Mouse (Mus musculus) kidney, embryonic 14.5 days (tissue): ENCODE results near the gene Tstd1. TPM values are rescaled to one million over a fixed set of nuclear protein-coding genes. Genes with fewer than 3 reads are reported as not detected.

Experiments used
- ATAC-seq: fragments of 200-750 bp; cut with Nextera tagmentation; 2 replicates; pipeline ENCODE4 v1.8.0; 2017; ENCODE audit warnings: moderate number of reproducible peaks, mild to moderate bottlenecking, moderate TSS enrichment, moderate library complexity; ENCODE audit not compliant: low FRiP score, low TSS enrichment
- H3K27ac ChIP-seq: fragments of 300-500 bp; sonication (generic); 2 replicates; pipeline ENCODE4 v1.5.1; 2014; ENCODE audit warnings: low read depth, mild to moderate bottlenecking, low read length, moderate library complexity, mixed read lengths
- H3K27me3 ChIP-seq: fragments of 300-500 bp; sonication (generic); 2 replicates; pipeline ENCODE4 v1.6.1; 2014; ENCODE audit warnings: mild to moderate bottlenecking, low read length; ENCODE audit not compliant: control insufficient read depth, insufficient read depth
- H3K36me3 ChIP-seq: fragments of 300-500 bp; sonication (generic); 2 replicates; pipeline ENCODE4 v1.6.1; 2014; ENCODE audit warnings: low read length, mixed read lengths; ENCODE audit not compliant: control insufficient read depth, insufficient read depth
- H3K4me1 ChIP-seq: fragments of 300-500 bp; sonication (generic); 2 replicates; pipeline ENCODE4 v1.6.1; 2014; ENCODE audit warnings: low read length, mixed read lengths; ENCODE audit not compliant: control insufficient read depth, insufficient read depth
- H3K4me2 ChIP-seq: fragments of 300-500 bp; sonication (generic); replicated peaks from 2 replicates; pipeline ENCODE4 v1.6.1; 2014; ENCODE audit warnings: low read depth, mild to moderate bottlenecking, low read length
- H3K4me3 ChIP-seq: fragments of 300-500 bp; sonication (generic); 2 replicates; pipeline ENCODE4 v1.5.1; 2014; ENCODE audit warnings: mild to moderate bottlenecking, low read length
- H3K9ac ChIP-seq: fragments of 300-500 bp; sonication (generic); 2 replicates; pipeline ENCODE4 v1.6.1; 2014; ENCODE audit warnings: low read depth, mild to moderate bottlenecking, low read length, moderate library complexity
- H3K9me3 ChIP-seq: fragments of 300-500 bp; sonication (generic); 2 replicates; pipeline ENCODE4 v1.6.1; 2016; ENCODE audit warnings: low read length; ENCODE audit not compliant: control insufficient read depth
- WGBS: fragments of 180-500 bp; shearing (Covaris S2); extraction: QIAGEN DNeasy Blood & Tissue Kit; methylation state at CpG from one replicate; pipeline ENCODE4 v1.1.7; 2014; 5-methylcytosine and 5-hydroxymethylcytosine counted together
- polyA plus RNA-seq: library from polyadenylated mRNA; unstranded; fragments of >200 nt; fragmentation: Nextera tagmentation; extraction: Ambion mirVana; gene quantifications from 2 replicates; pipeline ENCODE4 v1.2.1, GENCODE M21; 2014

The Tstd1 gene
- polyA plus RNA-seq, 1 experiment from 2014 or later, result 2.2 TPM

- Histone ChIP-seq H3K4me2 (peak within 1 kb of the TSS; percentile 51), H3K27me3 (no peaks in the 10 kb centered on the region), H3K4me1 (peaks cover 12% of the 10 kb centered on the region), H3K4me3 (peak within 1 kb of the TSS; percentile 95), H3K27ac (peak within 1 kb of the TSS; percentile 65), H3K36me3 (peaks cover 11% of the 10 kb centered on the region), H3K9me3 (no peaks in the 10 kb centered on the region), H3K9ac (peak within 1 kb of the TSS; percentile 97)
- ATAC-seq, result peak; percentile 96
- under 1% methylated on average over 36 of the region's 36 CpGs for WGBS
Measured at GRCm38 (mm10) chr1:171410947-171411484, 7.7 kb upstream of the Tstd1 start, which contains the start of gene Usf1. Gene Usf1, plus strand, starts transcription at chr1:171411313.

DNA sequence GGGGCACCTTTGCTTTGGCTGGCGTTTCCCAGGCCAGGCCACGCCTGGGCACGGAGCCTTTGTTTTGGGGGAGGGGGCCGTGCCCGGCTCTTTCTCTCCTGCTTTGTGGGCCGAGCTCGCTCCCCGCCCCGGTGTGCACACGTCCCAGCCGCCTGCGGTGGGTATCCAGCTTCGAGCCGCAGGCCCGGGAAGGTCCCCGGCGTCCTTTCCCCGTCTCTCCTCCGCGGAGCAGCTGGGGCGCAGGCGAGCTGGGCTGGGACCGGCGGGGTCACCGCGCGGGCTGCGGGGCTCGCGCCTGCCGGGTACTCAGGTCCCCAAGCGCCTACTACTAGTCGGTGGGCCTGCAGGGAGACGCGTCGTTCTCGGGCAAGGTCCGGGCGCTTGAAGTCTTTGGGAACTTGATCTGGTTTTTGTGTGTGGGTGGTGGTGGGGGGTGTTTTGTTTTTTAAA is 7.2 kb upstream of the Tstd1 start:
- WGBS, result 0% methylated on average over 33 of the region's 39 CpGs

GRCm38 (mm10) chr1:171412001-171412441 is 6.7 kb upstream of the Tstd1 start:
- peak overlapping the region; percentile 51 for H3K4me2 ChIP-seq
- peaks cover 21% of the 10 kb centered on the region for H3K36me3 ChIP-seq
- H3K27ac ChIP-seq, result peak overlapping the region; percentile 65
- H3K9me3 ChIP-seq, result no peaks in the 10 kb centered on the region
- peak; percentile 50 for ATAC-seq
- peak overlapping the region; percentile 97 for H3K9ac ChIP-seq
- H3K4me1 ChIP-seq, result peaks cover 12% of the 10 kb centered on the region
- under 1% methylated on average over 20 of the region's 20 CpGs for WGBS
- H3K27me3 ChIP-seq, result no peaks in the 10 kb centered on the region
- peak overlapping the region; percentile 95 for H3K4me3 ChIP-seq

More for the DNA sequence above, 7.2 kb upstream of the Tstd1 start:
- Histone ChIP-seq H3K27me3 (no peaks in the 10 kb centered on the region), H3K9me3 (no peaks in the 10 kb centered on the region), H3K4me2 (peak overlapping the region; percentile 51), H3K9ac (peak overlapping the region; percentile 97), H3K27ac (peak overlapping the region; percentile 65), H3K4me3 (peak overlapping the region; percentile 95), H3K4me1 (peaks cover 12% of the 10 kb centered on the region), H3K36me3 (peaks cover 16% of the 10 kb centered on the region)
- ATAC-seq, result peak; percentile 78

DNA sequence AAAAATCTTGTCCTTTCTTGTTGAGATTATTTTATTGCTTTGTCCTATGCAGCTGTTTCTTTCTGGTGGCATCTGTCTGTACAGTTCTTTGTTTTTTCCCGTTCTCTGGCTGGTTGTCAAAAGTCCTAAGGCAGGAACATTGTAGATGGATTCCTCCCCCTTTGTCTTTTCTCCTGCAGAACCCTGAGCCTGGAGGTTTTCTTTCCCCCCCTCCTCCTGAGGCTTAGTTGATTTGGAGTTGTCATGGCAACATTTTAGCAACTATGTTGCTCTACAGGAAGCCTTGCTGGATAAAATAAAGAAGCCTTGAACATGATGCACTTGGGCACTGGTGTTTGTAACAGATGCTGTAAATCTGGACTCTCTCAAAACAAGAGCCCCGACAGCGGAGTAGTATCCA is 6.2 kb upstream of the Tstd1 start:
- peak overlapping the region; percentile 97 for H3K9ac ChIP-seq
- H3K9me3 ChIP-seq, result no peaks in the 10 kb centered on the region
- no peak for ATAC-seq
- H3K4me1 ChIP-seq, result peaks cover 12% of the 10 kb centered on the region
- WGBS, result 36% methylated on average over 3 of the region's 3 CpGs
- H3K4me2 ChIP-seq, result peak overlapping the region; percentile 51
- no peaks in the 10 kb centered on the region for H3K27me3 ChIP-seq
- peaks cover 25% of the 10 kb centered on the region for H3K36me3 ChIP-seq
- peak overlapping the region; percentile 65; the same call in 1 of the 2 replicates for H3K27ac ChIP-seq
- H3K4me3 ChIP-seq, result peak overlapping the region; percentile 95

- Histone ChIP-seq H3K36me3 (peaks cover 37% of the 10 kb centered on the region), H3K27me3 (no peaks in the 10 kb centered on the region), H3K4me3 (no peak overlapping the region), H3K27ac (no peak overlapping the region), H3K9me3 (no peaks in the 10 kb centered on the region), H3K4me2 (no peak overlapping the region), H3K4me1 (peaks cover 12% of the 10 kb centered on the region), H3K9ac (no peak overlapping the region)
- ATAC-seq, result no peak
- WGBS, result 84% methylated on average over 8 of the region's 8 CpGs
Measured at GRCm38 (mm10) chr1:171413608-171414007, 5.1 kb upstream of the Tstd1 start.

GRCm38 (mm10) chr1:171419291-171419882 is 715 bp downstream of the Tstd1 start:
- H3K27ac ChIP-seq, result no peak overlapping the region
- no peak overlapping the region for H3K9ac ChIP-seq
- ATAC-seq, result no peak
- H3K27me3 ChIP-seq, result no peaks in the 10 kb centered on the region
- H3K4me3 ChIP-seq, result no peak overlapping the region
- H3K4me1 ChIP-seq, result no peaks in the 10 kb centered on the region
- no peak overlapping the region for H3K4me2 ChIP-seq
- no peaks in the 10 kb centered on the region for H3K9me3 ChIP-seq
- WGBS, result 76% methylated on average over 12 of the region's 12 CpGs
- peaks cover 56% of the 10 kb centered on the region for H3K36me3 ChIP-seq

GRCm38 (mm10) chr1:171419905-171420304 is 1.2 kb downstream of the Tstd1 start:
- Histone ChIP-seq H3K27ac (no peak overlapping the region), H3K9me3 (no peaks in the 10 kb centered on the region), H3K27me3 (no peaks in the 10 kb centered on the region), H3K36me3 (peaks cover 56% of the 10 kb centered on the region), H3K4me1 (no peaks in the 10 kb centered on the region), H3K4me3 (no peak overlapping the region), H3K4me2 (no peak overlapping the region), H3K9ac (no peak overlapping the region)
- 85% methylated on average over 5 of the region's 5 CpGs for whole genome bisulfite sequencing
- no peak for ATAC-seq

DNA sequence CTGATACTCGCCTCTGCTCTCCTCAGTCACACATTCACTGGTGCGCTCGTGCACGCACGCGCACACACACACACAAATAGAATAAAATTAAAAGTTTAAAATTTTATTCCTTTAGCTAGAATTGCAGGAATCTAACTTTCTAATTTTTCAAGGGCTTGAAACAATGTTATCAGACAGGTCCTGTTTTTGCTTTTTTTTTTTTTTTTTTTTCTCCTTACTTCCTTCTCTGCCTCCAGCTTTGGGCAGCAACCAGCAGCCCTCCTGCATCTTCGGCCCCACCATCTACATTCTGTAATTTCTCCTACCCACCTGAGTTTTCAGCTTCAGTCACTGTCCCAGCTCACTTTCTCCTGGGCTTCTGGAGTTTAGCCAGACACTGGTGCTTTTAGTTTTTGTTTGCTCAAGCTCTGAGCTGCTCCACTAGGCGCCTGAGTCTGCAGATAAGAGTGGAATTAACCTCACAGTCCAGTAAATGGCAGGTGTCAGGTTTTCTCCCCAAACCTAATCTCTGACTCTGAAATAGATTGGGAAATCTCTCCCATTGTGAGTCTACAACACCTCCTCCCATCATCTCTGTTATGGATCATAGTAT is 3.9 kb downstream of the Tstd1 start:
- WGBS, result 90% methylated on average over 8 of the region's 8 CpGs

DNA sequence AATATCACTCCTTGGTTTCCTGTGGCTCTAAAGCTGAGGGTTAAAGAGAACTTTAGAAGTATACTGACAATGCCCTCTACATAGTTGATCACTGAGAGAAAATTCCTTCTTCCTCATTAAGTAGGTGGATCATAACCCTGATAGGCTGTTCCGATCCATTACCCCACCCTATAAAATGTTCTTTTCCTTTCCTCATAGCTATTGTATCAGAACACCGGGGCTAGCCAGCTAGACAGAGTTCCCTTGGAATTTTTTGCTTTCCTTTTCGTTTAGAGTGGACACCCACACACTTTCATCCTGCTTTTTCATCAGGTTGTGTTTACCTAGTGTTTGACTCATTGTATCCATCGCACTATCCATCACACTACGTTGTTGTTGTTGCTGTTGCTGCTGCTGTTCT is 6.0 kb downstream of the Tstd1 start:
- no peaks in the 10 kb centered on the region for H3K4me1 ChIP-seq
- no peak overlapping the region for H3K4me2 ChIP-seq
- no peaks in the 10 kb centered on the region for H3K27me3 ChIP-seq
- no peak for ATAC-seq
- no peak overlapping the region for H3K27ac ChIP-seq
- WGBS, result 62% methylated on average over 5 of the region's 5 CpGs
- no peak overlapping the region for H3K9ac ChIP-seq
- H3K9me3 ChIP-seq, result no peaks in the 10 kb centered on the region
- peaks cover 11% of the 10 kb centered on the region for H3K36me3 ChIP-seq
- no peak overlapping the region for H3K4me3 ChIP-seq

More for the DNA sequence above, 3.9 kb downstream of the Tstd1 start:
- H3K27me3 ChIP-seq, result no peaks in the 10 kb centered on the region
- no peak for ATAC-seq
- H3K4me2 ChIP-seq, result no peak overlapping the region
- no peaks in the 10 kb centered on the region for H3K9me3 ChIP-seq
- H3K4me3 ChIP-seq, result no peak overlapping the region
- no peaks in the 10 kb centered on the region for H3K4me1 ChIP-seq
- peaks cover 31% of the 10 kb centered on the region for H3K36me3 ChIP-seq
- no peak overlapping the region for H3K9ac ChIP-seq
- no peak overlapping the region for H3K27ac ChIP-seq
